Mouse (Mus musculus): Measurements from ENCODE around the gene Ogdhl.

Gene Ogdhl

DNA sequence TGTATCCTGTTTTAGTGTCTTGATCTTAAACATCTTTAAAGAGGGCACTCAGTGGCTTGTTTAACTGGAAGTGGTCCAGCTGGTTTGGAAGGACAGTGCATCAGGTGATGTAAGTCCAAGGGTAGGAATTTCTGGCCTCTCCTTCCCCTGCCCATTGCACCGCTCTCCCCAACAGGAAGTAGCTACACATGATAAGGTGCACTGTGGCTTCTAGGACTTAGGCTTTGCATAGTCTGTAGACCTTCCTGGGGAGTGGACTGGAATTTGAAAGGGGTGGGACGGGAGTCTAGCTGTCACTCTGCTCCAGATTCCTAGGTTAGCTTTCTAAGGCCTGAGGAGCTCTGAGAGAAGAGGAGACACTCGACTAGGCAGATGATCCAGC lies 58.3 kb downstream of the Ogdhl start:
- no peak for DNase-seq (ENCODE audit: low spot score in 2 of 2)

DNA sequence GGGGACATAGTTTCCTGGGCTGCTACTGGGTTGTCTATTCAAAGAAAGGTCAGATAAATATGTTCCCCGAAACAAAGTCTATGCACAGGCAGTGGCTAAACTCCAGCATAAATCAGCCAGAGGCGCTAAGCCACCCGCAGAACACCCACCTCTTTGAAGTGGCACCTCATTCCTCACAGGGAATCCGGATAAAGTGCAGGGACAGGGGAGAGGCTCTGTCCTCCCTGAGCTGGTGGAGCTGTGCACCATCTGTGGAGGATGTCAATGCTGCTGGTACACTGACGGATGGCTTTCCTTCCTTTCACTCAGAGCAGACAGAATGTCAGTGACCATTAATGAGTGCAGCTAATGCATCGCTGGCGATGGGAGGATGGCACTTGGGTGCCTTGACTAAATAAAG lies 59.2 kb downstream of the Ogdhl start:
- DNase-seq (ENCODE audit: low spot score in 2 of 2) = no peak

DNA sequence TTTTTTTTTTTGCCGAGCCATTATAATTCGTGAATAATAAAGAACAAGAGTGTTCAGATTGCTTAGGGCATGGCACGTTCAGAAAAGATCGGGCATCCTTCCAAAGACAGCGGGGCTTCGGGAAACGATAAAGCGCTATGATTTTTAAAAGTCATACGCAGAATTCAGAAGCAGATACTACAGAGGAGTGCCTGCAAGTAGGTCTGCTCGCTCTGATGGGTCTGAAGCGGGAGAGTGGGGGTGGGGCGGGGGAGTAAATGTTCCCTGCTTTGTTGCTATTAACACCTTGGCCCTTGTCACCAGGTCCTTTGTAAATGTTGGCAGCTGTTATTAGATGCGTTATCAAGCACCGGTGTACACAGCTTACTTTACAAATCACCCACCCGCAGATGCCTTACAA lies 59.8 kb downstream of the Ogdhl start:
- no peak for DNase-seq (ENCODE audit: low spot score in 2 of 2)

DNA sequence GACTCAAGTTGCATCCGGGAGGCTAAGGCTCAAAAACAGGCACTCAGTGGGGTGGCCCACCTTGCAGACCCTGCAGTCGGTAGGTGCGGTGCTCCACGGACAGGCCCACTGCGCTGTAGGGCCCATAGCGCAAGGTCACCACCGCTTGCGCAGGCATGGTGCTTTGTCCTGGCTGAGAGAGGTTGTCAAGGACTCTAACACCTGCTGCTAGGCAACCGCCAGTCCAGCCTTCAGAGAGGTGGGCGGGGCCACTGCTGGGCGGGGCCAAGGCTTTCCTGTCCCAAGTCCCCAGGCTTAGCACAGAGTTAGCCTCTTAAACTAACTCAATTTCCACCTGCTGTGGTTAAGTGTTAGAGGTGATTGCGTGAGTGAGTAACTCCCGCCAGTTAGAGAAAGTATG lies 66.4 kb downstream of the Ogdhl start, which contains the start of gene 1700024G13Rik:
Gene 1700024G13Rik, minus strand, starts transcription at position 196 of the 400 bp plus-strand sequence.
- peak in 1 of 2 experiments; percentile 1 for DNase-seq (ENCODE audit: low spot score in 2 of 2)
